Mouse (Mus musculus) cortical plate, adult 2 months (tissue): ENCODE measurements at regions not wholly inside any gene's neighbourhood (a gene's known extent, or its start where the extent isn't known, plus 50 kb on each side); places are given as distances from the start of the nearest gene placed in this dataset.

Source experiments
- CTCF ChIP-seq: fragments of 200-500 bp; IDR thresholded peaks from 2 replicates; pipeline ENCODE4 v1.5.1; 2011; ENCODE audit warnings: mild to moderate bottlenecking, control low read depth, low read length; ENCODE audit not compliant: insufficient read depth; ENCODE audit errors: extremely low read depth
- POLR2A ChIP-seq: fragments of 200-500 bp; IDR thresholded peaks from 2 replicates; pipeline ENCODE4 v1.6.1; 2011; ENCODE audit warnings: mild to moderate bottlenecking, low read length, control low read depth; ENCODE audit not compliant: insufficient read depth; ENCODE audit errors: extremely low read depth

GRCm38 (mm10) chr3:9342167-9342566, 267.7 kb downstream of the Zfp704 start:
- no peak for TF ChIP-seq CTCF
- TF ChIP-seq POLR2A = no peak
